Mouse (Mus musculus) liver, embryonic 12.5 days (tissue): Measurements from ENCODE around the gene Tmem117. TPM values are rescaled to one million over a fixed set of nuclear protein-coding genes. Genes with fewer than 3 reads are reported as not detected.
A peak's percentile ranks its signal among the peaks of the same experiment; 100 is the strongest.

ENCODE experiments used
- ATAC-seq: fragments of 200-750 bp; cut with Nextera tagmentation; 2 replicates; pipeline ENCODE4 v1.8.0; 2017; ENCODE audit warnings: moderate number of reproducible peaks, mild to moderate bottlenecking, moderate library complexity
- H3K27ac ChIP-seq: fragments of 300-500 bp; sonication (generic); 2 replicates; pipeline ENCODE4 v1.5.1; 2016; ENCODE audit warnings: mild to moderate bottlenecking
- H3K27me3 ChIP-seq: fragments of 300-500 bp; sonication (generic); replicated peaks from 2 replicates; pipeline ENCODE4 v1.6.1; 2016; ENCODE audit warnings: mild to moderate bottlenecking, moderate library complexity
- H3K36me3 ChIP-seq: fragments of 300-500 bp; sonication (generic); 2 replicates; pipeline ENCODE4 v1.6.1; 2016; ENCODE audit warnings: mild to moderate bottlenecking, moderate library complexity
- H3K4me1 ChIP-seq: fragments of 300-500 bp; sonication (generic); 2 replicates; pipeline ENCODE4 v1.6.1; 2016
- H3K4me2 ChIP-seq: fragments of 300-500 bp; sonication (generic); 2 replicates; pipeline ENCODE4 v1.6.1; 2016; ENCODE audit warnings: mild to moderate bottlenecking, moderate library complexity
- H3K4me3 ChIP-seq: fragments of 300-500 bp; sonication (generic); 2 replicates; pipeline ENCODE4 v1.5.1; 2016; ENCODE audit warnings: mild to moderate bottlenecking, moderate library complexity
- H3K9ac ChIP-seq: fragments of 300-500 bp; sonication (generic); 2 replicates; pipeline ENCODE4 v1.6.1; 2016; ENCODE audit warnings: mild to moderate bottlenecking, moderate library complexity
- H3K9me3 ChIP-seq: fragments of 300-500 bp; sonication (generic); replicated peaks from 2 replicates; pipeline ENCODE4 v1.6.1; 2016; ENCODE audit warnings: mild to moderate bottlenecking, moderate library complexity
- WGBS: fragments of 180-500 bp; shearing (Covaris S2); methylation state at CpG from one replicate; pipeline ENCODE4 v1.1.7; 2016; ENCODE audit not compliant: insufficient replicate concordance; 5-methylcytosine and 5-hydroxymethylcytosine counted together
- polyA plus RNA-seq: library from polyadenylated mRNA; unstranded; fragments of >200 nt; fragmentation: Nextera tagmentation; extraction: Ambion mirVana; gene quantifications from 2 replicates; pipeline ENCODE4 v1.2.1, GENCODE M21; 2016

Gene Tmem117
- not detected in 2 replicates for polyA plus RNA-seq

GRCm38 (mm10) chr15:94628830-94629601 lies at the start of gene Tmem117:
TSS of gene Tmem117 (plus strand) at chr15:94629232.
- WGBS = 2% methylated on average over 79 of the region's 96 CpGs
- ATAC-seq = no peak
- Histone ChIP-seq H3K4me3 (peak within 1 kb of the TSS; percentile 56), H3K9me3 (no peaks in the 10 kb centered on the region), H3K36me3 (no peaks in the 10 kb centered on the region), H3K4me2 (peak within 1 kb of the TSS; percentile 66), H3K27me3 (peaks cover 55% of the 10 kb centered on the region), H3K4me1 (no peaks in the 10 kb centered on the region), H3K9ac (peak within 1 kb of the TSS; percentile 27; the same call in 1 of the 2 replicates), H3K27ac (no peak within 1 kb of the TSS)

GRCm38 (mm10) chr15:94582000-94582593 lies 46.9 kb upstream of the Tmem117 start:
- H3K36me3 ChIP-seq = peaks cover 78% of the 10 kb centered on the region
- H3K9me3 ChIP-seq = no peaks in the 10 kb centered on the region
- no peak overlapping the region for H3K9ac ChIP-seq
- H3K27me3 ChIP-seq = no peaks in the 10 kb centered on the region
- ATAC-seq = no peak
- no peaks in the 10 kb centered on the region for H3K4me1 ChIP-seq
- H3K4me2 ChIP-seq = no peak overlapping the region
- no peak overlapping the region for H3K4me3 ChIP-seq
- WGBS = 79% methylated on average over 7 of the region's 7 CpGs
- no peak overlapping the region for H3K27ac ChIP-seq

GRCm38 (mm10) chr15:94583153-94583552 lies 45.9 kb upstream of the Tmem117 start:
- Histone ChIP-seq H3K9me3 (no peaks in the 10 kb centered on the region), H3K4me3 (no peak overlapping the region), H3K9ac (no peak overlapping the region), H3K4me2 (no peak overlapping the region), H3K27me3 (no peaks in the 10 kb centered on the region), H3K36me3 (peaks cover 75% of the 10 kb centered on the region), H3K4me1 (peaks cover 6% of the 10 kb centered on the region), H3K27ac (no peak overlapping the region)
- 91% methylated on average over 10 of the region's 10 CpGs for WGBS
- no peak for ATAC-seq

- ATAC-seq = no peak
- Histone ChIP-seq H3K27ac (no peak overlapping the region), H3K27me3 (no peaks in the 10 kb centered on the region), H3K4me2 (no peak overlapping the region), H3K4me3 (no peak overlapping the region), H3K9ac (no peak overlapping the region), H3K36me3 (peaks cover 64% of the 10 kb centered on the region), H3K9me3 (no peaks in the 10 kb centered on the region), H3K4me1 (peaks cover 14% of the 10 kb centered on the region)
- 87% methylated on average over 4 of the region's 4 CpGs for WGBS
Observed at GRCm38 (mm10) chr15:94584738-94585137, 44.3 kb upstream of the Tmem117 start.

- peak overlapping the region; percentile 97 for H3K9ac ChIP-seq
Observed at GRCm38 (mm10) chr15:94587826-94588715, 41.0 kb upstream of the Tmem117 start.

GRCm38 (mm10) chr15:94589219-94590075 lies 39.6 kb upstream of the Tmem117 start, which contains the start of gene Twf1:
TSS of gene Twf1 (minus strand) at chr15:94589889.
- WGBS = under 1% methylated on average over 60 of the region's 70 CpGs
- H3K36me3 ChIP-seq = peaks cover 20% of the 10 kb centered on the region
- no peaks in the 10 kb centered on the region for H3K9me3 ChIP-seq
- H3K4me2 ChIP-seq = peak within 1 kb of the TSS; percentile 76
- peak; percentile 100 for ATAC-seq
- peak within 1 kb of the TSS; percentile 97 for H3K9ac ChIP-seq
- peaks cover 24% of the 10 kb centered on the region for H3K4me1 ChIP-seq
- H3K4me3 ChIP-seq = peak within 1 kb of the TSS; percentile 97
- H3K27me3 ChIP-seq = no peaks in the 10 kb centered on the region
- H3K27ac ChIP-seq = peak within 1 kb of the TSS; percentile 82

More at GRCm38 (mm10) chr15:94587826-94588715, 41.0 kb upstream of the Tmem117 start:
- no peak overlapping the region for H3K27ac ChIP-seq
- H3K36me3 ChIP-seq = peaks cover 34% of the 10 kb centered on the region
- H3K4me3 ChIP-seq = peak overlapping the region; percentile 97
- no peak for ATAC-seq
- WGBS = 73% methylated on average over 9 of the region's 9 CpGs
- H3K27me3 ChIP-seq = no peaks in the 10 kb centered on the region
- peak overlapping the region; percentile 76 for H3K4me2 ChIP-seq
- peaks cover 24% of the 10 kb centered on the region for H3K4me1 ChIP-seq
- H3K9me3 ChIP-seq = no peaks in the 10 kb centered on the region

- 12% methylated on average over 8 of the region's 8 CpGs for WGBS
- Histone ChIP-seq H3K4me1 (peaks cover 24% of the 10 kb centered on the region), H3K36me3 (peaks cover 14% of the 10 kb centered on the region), H3K4me3 (peak overlapping the region; percentile 97), H3K9ac (peak overlapping the region; percentile 48), H3K4me2 (peak overlapping the region; percentile 76), H3K27me3 (no peaks in the 10 kb centered on the region), H3K9me3 (no peaks in the 10 kb centered on the region), H3K27ac (0 out of 2 replicates have a peak overlapping the region, but pooled peaks have one; percentile 14)
- ATAC-seq = no peak
Observed at GRCm38 (mm10) chr15:94590083-94590482, 38.9 kb upstream of the Tmem117 start.

GRCm38 (mm10) chr15:94591356-94591755 lies 37.7 kb upstream of the Tmem117 start:
- Histone ChIP-seq H3K4me3 (no peak overlapping the region), H3K9me3 (no peaks in the 10 kb centered on the region), H3K36me3 (peaks cover under 1% of the 10 kb centered on the region), H3K9ac (no peak overlapping the region), H3K4me1 (peaks cover 24% of the 10 kb centered on the region), H3K27me3 (no peaks in the 10 kb centered on the region), H3K4me2 (no peak overlapping the region), H3K27ac (no peak overlapping the region)
- WGBS = 63% methylated on average over 4 of the region's 4 CpGs
- ATAC-seq = no peak

- no peak for ATAC-seq
- WGBS = 64% methylated on average over 1 of the region's 1 CpGs
Observed at GRCm38 (mm10) chr15:94593586-94593985, 35.4 kb upstream of the Tmem117 start.

GRCm38 (mm10) chr15:94600145-94600707 lies 28.8 kb upstream of the Tmem117 start:
- Histone ChIP-seq H3K9ac (no peak overlapping the region), H3K36me3 (no peaks in the 10 kb centered on the region), H3K4me3 (no peak overlapping the region), H3K4me1 (0 out of 2 replicates have a peak, but pooled peaks cover 4% of the 10 kb centered on the region), H3K4me2 (no peak overlapping the region), H3K27ac (no peak overlapping the region), H3K9me3 (no peaks in the 10 kb centered on the region), H3K27me3 (0 out of 2 replicates have a peak, but pooled peaks cover 5% of the 10 kb centered on the region)
- no peak for ATAC-seq
- WGBS = 69% methylated on average over 11 of the region's 11 CpGs

More at GRCm38 (mm10) chr15:94593586-94593985, 35.4 kb upstream of the Tmem117 start:
- Histone ChIP-seq H3K36me3 (no peaks in the 10 kb centered on the region), H3K4me3 (no peak overlapping the region), H3K4me2 (no peak overlapping the region), H3K4me1 (peaks cover 13% of the 10 kb centered on the region; the same call in 1 of the 2 replicates), H3K27ac (no peak overlapping the region), H3K27me3 (no peaks in the 10 kb centered on the region), H3K9me3 (no peaks in the 10 kb centered on the region), H3K9ac (no peak overlapping the region)
